Comparison of ENCODE assay signal across 24 mouse cellular contexts in the genomic region with DNA sequence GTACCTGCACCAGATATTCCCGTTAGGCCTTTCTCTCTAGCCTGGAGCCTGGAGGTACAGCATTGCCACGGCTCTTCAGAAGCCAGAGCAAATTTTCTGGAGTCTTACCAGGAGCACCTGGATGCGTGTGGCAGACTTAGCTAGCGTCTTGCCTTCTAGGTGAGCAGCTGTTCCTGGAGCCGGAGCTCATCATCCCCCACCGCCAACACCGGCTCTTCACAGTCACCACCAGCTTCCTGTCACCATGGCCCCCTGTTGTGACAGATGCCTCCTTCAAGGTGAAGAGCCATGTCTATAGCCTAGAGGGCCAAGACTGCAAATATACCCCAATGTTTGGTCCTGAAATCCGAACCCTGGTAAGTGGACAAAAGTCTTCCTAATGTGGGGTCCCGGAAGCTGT. TPM values are rescaled to one million over a fixed set of nuclear protein-coding genes. Genes with fewer than 3 reads are reported as not detected.
DNase-seq lines count a peak whose midpoint lies in the region; ATAC-seq and TF ChIP-seq lines count a peak whose summit lies in the region.
"Had no signal": no experiment of that assay in that cellular context is flagged by ENCODE, and none has a peak within 500 bp of the region (broad histone marks: within the 10 kb centered on the region; RNA-seq: fewer than 3 reads in every experiment).

No protein-coding gene starts in this region.

- peaks cover 85% of the 10 kb centered on the region for H3K36me3 ChIP-seq in liver, embryonic 12.5 days
- H3K36me3 ChIP-seq in liver, postnatal 0 days (replicated peaks; ENCODE audit: insufficient read depth, low read length): peaks cover 43% of the 10 kb centered on the region

- no peak for ATAC-seq in cerebellum, adult (ENCODE audit: insufficient number of reproducible peaks, low FRiP score, low TSS enrichment)
- no peak for ATAC-seq in liver, embryonic 12.5 days
- ATAC-seq in liver, postnatal 0 days: no peak
- ATAC-seq: CD4-positive, CD25-positive, alpha-beta regulatory T cell, adult 4 months; forebrain, embryonic 14.5 days; forebrain, postnatal 0 days; hindbrain, postnatal 0 days; inflammation-experienced regulatory T-cells, adult 6 months; intestine, embryonic 16.5 days had no signal

- 74% methylated on average over 9 of the region's 9 CpGs for WGBS in cerebellum, adult 2 months
- WGBS in liver, embryonic 12.5 days (ENCODE audit: insufficient replicate concordance): 85% methylated on average over 9 of the region's 9 CpGs
- 88% methylated on average over 9 of the region's 9 CpGs for WGBS in liver, postnatal 0 days (ENCODE audit: insufficient replicate concordance)

- H3K4me1 ChIP-seq in cerebellum, adult 2 months (ENCODE audit: control insufficient read depth, insufficient read depth, low read length): peaks cover 34% of the 10 kb centered on the region
- peaks cover 51% of the 10 kb centered on the region for H3K4me1 ChIP-seq in liver, embryonic 12.5 days
- peaks cover 25% of the 10 kb centered on the region for H3K4me1 ChIP-seq in liver, postnatal 0 days (ENCODE audit: insufficient read depth)
- H3K4me1 ChIP-seq: embryonic facial prominence, embryonic 12.5 days; embryonic facial prominence, embryonic 15.5 days had no signal

- no peak for TF ChIP-seq CTCF in cerebellum, adult 2 months (IDR thresholded peaks at IDR 0.05; ENCODE audit: borderline replicate concordance, insufficient read depth, low read depth, low read length)
- no peak for TF ChIP-seq CTCF in liver, postnatal 0 days (IDR thresholded peaks at IDR 0.05; ENCODE audit: low read depth)

- no peak overlapping the region for H3K4me2 ChIP-seq in liver, embryonic 12.5 days
- H3K4me2 ChIP-seq in liver, postnatal 0 days (ENCODE audit: low read depth, low read length): no peak overlapping the region
- H3K4me2 ChIP-seq: embryonic facial prominence, embryonic 12.5 days; embryonic facial prominence, embryonic 15.5 days; heart, embryonic 12.5 days; heart, embryonic 15.5 days; hindbrain, embryonic 14.5 days had no signal

- H3K9me3 ChIP-seq in liver, embryonic 12.5 days (replicated peaks): no peaks in the 10 kb centered on the region
- no peaks in the 10 kb centered on the region for H3K9me3 ChIP-seq in liver, postnatal 0 days (ENCODE audit: low read length)
- H3K9me3 ChIP-seq: embryonic facial prominence, embryonic 12.5 days; embryonic facial prominence, embryonic 15.5 days; heart, embryonic 12.5 days; heart, embryonic 15.5 days had no signal

- no peaks in the 10 kb centered on the region for H3K27me3 ChIP-seq in cerebellum, adult 2 months (ENCODE audit: control insufficient read depth, insufficient read depth, low read length)
- H3K27me3 ChIP-seq in liver, embryonic 12.5 days (replicated peaks): no peaks in the 10 kb centered on the region
- H3K27me3 ChIP-seq in liver, postnatal 0 days (ENCODE audit: insufficient read depth, low read length): no peaks in the 10 kb centered on the region
- H3K27me3 ChIP-seq: embryonic facial prominence, embryonic 12.5 days; embryonic facial prominence, embryonic 15.5 days; heart, embryonic 12.5 days; heart, embryonic 15.5 days had no signal

- 0 out of 2 replicates have a peak overlapping the region, but pooled peaks have one; percentile 50 for H3K27ac ChIP-seq in cerebellum, adult 2 months (ENCODE audit: insufficient read depth, low read length)
- 0 out of 2 replicates have a peak overlapping the region, but pooled peaks have one; percentile 20 for H3K27ac ChIP-seq in liver, embryonic 12.5 days
- no peak overlapping the region for H3K27ac ChIP-seq in liver, postnatal 0 days (ENCODE audit: low read depth)
- H3K27ac ChIP-seq: embryonic facial prominence, embryonic 12.5 days; embryonic facial prominence, embryonic 15.5 days; gastrocnemius, adult 2 months; heart, embryonic 15.5 days; hindbrain, embryonic 14.5 days; hindbrain, postnatal 0 days had no signal

- H3K9ac ChIP-seq in liver, embryonic 12.5 days: no peak overlapping the region; the same call in 1 of the 2 replicates
- no peak overlapping the region for H3K9ac ChIP-seq in liver, postnatal 0 days (replicated peaks)
- H3K9ac ChIP-seq: embryonic facial prominence, embryonic 12.5 days; embryonic facial prominence, embryonic 15.5 days; forebrain, postnatal 0 days; heart, embryonic 12.5 days; heart, embryonic 15.5 days; hindbrain, embryonic 14.5 days had no signal

- no peak overlapping the region for H3K4me3 ChIP-seq in cerebellum, adult 2 months (replicated peaks; ENCODE audit: insufficient read depth, low read depth, low read length)
- H3K4me3 ChIP-seq in liver, embryonic 12.5 days: no peak overlapping the region
- no peak overlapping the region for H3K4me3 ChIP-seq in liver, postnatal 0 days (ENCODE audit: low read depth, low read length)
- H3K4me3 ChIP-seq: embryonic facial prominence, embryonic 12.5 days; embryonic facial prominence, embryonic 15.5 days; gastrocnemius, adult 2 months; heart, embryonic 12.5 days; heart, embryonic 15.5 days had no signal

- TF ChIP-seq POLR2A in cerebellum, adult 2 months (IDR thresholded peaks at IDR 0.05; ENCODE audit: borderline replicate concordance, insufficient read depth, low read length): no peak

- no peak for TF ChIP-seq EP300 in liver, postnatal 0 days (IDR thresholded peaks at IDR 0.05; ENCODE audit: low read depth)

- DNase-seq in cerebellum, adult 2 months: peak; percentile 29 to 34
- DNase-seq in liver, postnatal 0 days: no peak
- DNase-seq in cerebellum, adult 9-11 months: peak; percentile 65
- peak; percentile 28 to 42 for DNase-seq in cerebellum, postnatal 14 days
- DNase-seq in embryo, embryonic 9.5 days (ENCODE audit: extremely low spot score): no peak
- no peak for DNase-seq in urinary bladder, postnatal 36 days (ENCODE audit: low spot score in 2 of 2)
- DNase-seq: adrenal gland, postnatal 10 days; forebrain, postnatal 0 days; gastrocnemius, adult 2 months; gastrocnemius, postnatal 14 days; heart, postnatal 10 days; heart, postnatal 36 days had no signal

RNA-seq across cellular contexts. Expression of a gene that starts 5.6 kb away (rescaled TPM):
- 112 and 123 TPM in 2 replicates for polyA plus RNA-seq in cerebellum, adult 2 months (2012; rRNA removed)
- 3.0 and 3.2 TPM in 2 replicates for polyA plus RNA-seq in liver, embryonic 12.5 days (2016; fragmentation: Nextera tagmentation; extraction: Ambion mirVana)
- 3.3 and 3.5 TPM in 2 replicates for polyA plus RNA-seq in liver, postnatal 0 days (2015; fragmentation: Nextera tagmentation; extraction: Ambion mirVana)

RNA-seq across cellular contexts. Expression of a gene that starts 21.6 kb away (rescaled TPM):
- 113 and 125 TPM in 2 replicates for polyA plus RNA-seq in cerebellum, adult 2 months (2012; rRNA removed)
- 31.3 and 31.8 TPM in 2 replicates for polyA plus RNA-seq in liver, embryonic 12.5 days (2016; fragmentation: Nextera tagmentation; extraction: Ambion mirVana)
- 6.4 and 7.3 TPM in 2 replicates for polyA plus RNA-seq in liver, postnatal 0 days (2015; fragmentation: Nextera tagmentation; extraction: Ambion mirVana)

RNA-seq across cellular contexts. Expression of a gene that starts 57.7 kb away (rescaled TPM):
- polyA plus RNA-seq in cerebellum, adult 2 months (2012; rRNA removed): 40.8 and 46.2 TPM in 2 replicates
- 1.7 TPM in 2 replicates for polyA plus RNA-seq in liver, embryonic 12.5 days (2016; fragmentation: Nextera tagmentation; extraction: Ambion mirVana)
- polyA plus RNA-seq in liver, postnatal 0 days (2015; fragmentation: Nextera tagmentation; extraction: Ambion mirVana): 3.3 and 3.7 TPM in 2 replicates

Comparison
In these comparisons a context has a peak if more than half of its experiments do, and no peak if none do; other contexts are left out.
1. DNase-seq: peak in cerebellum, adult 2 months (2 of 2), cerebellum, adult 9-11 months (single experiment) and cerebellum, postnatal 14 days (2 of 2); none in liver, postnatal 0 days (single experiment), embryo, embryonic 9.5 days (single experiment) and urinary bladder, postnatal 36 days (0 of 2).
2. RNA of a gene that starts 5.6 kb away (polyA plus RNA-seq): 112 to 123 TPM in cerebellum, adult 2 months; 3.3 to 3.5 TPM in liver, postnatal 0 days and 3.0 to 3.2 TPM in liver, embryonic 12.5 days; every median in the first group is over 10 times any median in the second.